Mouse (Mus musculus): ENCODE data around the gene Frmd8. TPM values are rescaled to one million over a fixed set of nuclear protein-coding genes. Genes with fewer than 3 reads are reported as not detected.

Gene Frmd8
- total RNA-seq (2023), result 100 to 1,000 TPM; 177 to 193 TPM

GRCm38 (mm10) chr19:5874969-5875480 is at the start of gene Frmd8:
Gene Frmd8 (minus strand): TSS chr19:5875274.

GRCm38 (mm10) chr19:5924713-5925093 is 49.6 kb upstream of the Frmd8 start, which contains the start of gene Cdc42ep2:
Gene Cdc42ep2 (minus strand): TSS chr19:5924816.

GRCm38 (mm10) chr19:5913007-5913719 is 38.1 kb upstream of the Frmd8 start, which contains the start of gene Dpf2:
Gene Dpf2 (minus strand): TSS chr19:5913010.

GRCm38 (mm10) chr19:5894002-5894678 is 19.1 kb upstream of the Frmd8 start, which contains the start of gene Tigd3:
Gene Tigd3 (minus strand): TSS chr19:5894149.

GRCm38 (mm10) chr19:5877618-5878361 is 2.7 kb upstream of the Frmd8 start, which contains the start of gene Slc25a45:
Gene Slc25a45 (plus strand): TSS chr19:5877808.

Other genes with a start within 250 kb of the Frmd8 start
- 100 to 1,000 TPM; 129 to 143 TPM for gene Rela, start 237.8 kb downstream of the Frmd8 start, total RNA-seq (2023)
- gene Sipa1, start 211.6 kb downstream of the Frmd8 start, total RNA-seq (2023), result 100 to 1,000 TPM; 205 to 236 TPM
- gene Map3k11, start 186.5 kb downstream of the Frmd8 start, total RNA-seq (2023), result 10 to 100 TPM; 47.9 to 54.0 TPM
- 100 to 1,000 TPM; 154 to 180 TPM for gene Pcnx3, start 186.4 kb downstream of the Frmd8 start, total RNA-seq (2023)
- gene Kcnk7, start 170.9 kb downstream of the Frmd8 start, total RNA-seq (2023), result 1 to 10 TPM; 1.1 to 1.3 TPM
- 10 to 100 TPM; 33.2 to 33.4 TPM for gene Ehbp1l1, start 149.0 kb downstream of the Frmd8 start, total RNA-seq (2023)
- 10 to 100 TPM; 33.5 to 40.3 TPM for gene Fam89b, start 145.6 kb downstream of the Frmd8 start, total RNA-seq (2023)
- gene Ltbp3, start 134.4 kb downstream of the Frmd8 start, total RNA-seq (2023), result not detected
- gene Scyl1, start 103.9 kb downstream of the Frmd8 start, total RNA-seq (2023), result 10 to 100 TPM; 77.1 to 92.3 TPM
- gene Slc25a45, start 2.5 kb upstream of the Frmd8 start, total RNA-seq (2023), result 10 to 100 TPM; 22.3 to 23.2 TPM
- 1 to 10 TPM; 4.9 to 6.1 TPM for gene Tigd3, start 18.9 kb upstream of the Frmd8 start, total RNA-seq (2023)
- 100 to 1,000 TPM; 147 to 183 TPM for gene Dpf2, start 37.7 kb upstream of the Frmd8 start, total RNA-seq (2023)
- under 1 TPM in 1 of 2 experiments, not detected in 1; 0.52 TPM for gene Cdc42ep2, start 49.5 kb upstream of the Frmd8 start, total RNA-seq (2023)
- 10 to 100 TPM; 66.1 to 74.2 TPM for gene Pola2, start 88.9 kb upstream of the Frmd8 start, total RNA-seq (2023)
- not detected for gene Slc22a20, start 110.9 kb upstream of the Frmd8 start, total RNA-seq (2023)
- 100 to 1,000 TPM; 165 to 174 TPM for gene Capn1, start 140.6 kb upstream of the Frmd8 start, total RNA-seq (2023)
- gene Syvn1, start 171.3 kb upstream of the Frmd8 start, total RNA-seq (2023), result 10 to 100 TPM; 49.9 to 56.0 TPM
- 10 to 100 TPM; 21.7 to 31.5 TPM for gene Mrpl49, start 182.5 kb upstream of the Frmd8 start, total RNA-seq (2023)
- 1,000 to 10,000 TPM; 3,055 to 3,156 TPM for gene Fau, start 182.6 kb upstream of the Frmd8 start, total RNA-seq (2023)
- 10 to 100 TPM; 16.1 to 20.1 TPM for gene Znhit2, start 185.9 kb upstream of the Frmd8 start, total RNA-seq (2023)
- gene Tm7sf2, start 193.1 kb upstream of the Frmd8 start, total RNA-seq (2023), result 10 to 100 TPM; 18.7 to 20.5 TPM
- gene Vps51, start 202.0 kb upstream of the Frmd8 start, total RNA-seq (2023), result 100 to 1,000 TPM; 107 to 113 TPM
- gene Tmem262, start 204.8 kb upstream of the Frmd8 start, total RNA-seq (2023), result not detected
- not detected for gene Gm28374, start 207.0 kb upstream of the Frmd8 start, total RNA-seq (2023)
- 10 to 100 TPM; 56.5 to 63.3 TPM for gene Zfpl1, start 209.7 kb upstream of the Frmd8 start, total RNA-seq (2023)
- gene Cdca5, start 209.7 kb upstream of the Frmd8 start, total RNA-seq (2023), result 1 to 10 TPM; 1.7 to 3.6 TPM
- not detected for gene AC131692.1, start 219.1 kb upstream of the Frmd8 start, total RNA-seq (2023)
- gene Naaladl1, start 230.5 kb upstream of the Frmd8 start, total RNA-seq (2023), result not detected
- 10 to 100 TPM; 10.7 to 14.0 TPM for gene Sac3d1, start 243.4 kb upstream of the Frmd8 start, total RNA-seq (2023)

All from T-cell, adult 66 days (primary cell).